Mouse (Mus musculus) forelimb bud, embryonic 11.5 days (tissue): ENCODE data around the gene Cass4.

Experiments used
- DNase-seq: peaks from one replicate; pipeline ENCODE4 v3.0.0-alpha.2; 2012; ENCODE audit warnings: low read depth, low spot score

The Cass4 gene

GRCm38 (mm10) chr2:172439843-172440639 lies 46.4 kb downstream of the Cass4 start, which contains the start of gene Rtf2:
TSS of gene Rtf2 (plus strand) at chr2:172440556.
- DNase-seq: peak; percentile 99

DNA sequence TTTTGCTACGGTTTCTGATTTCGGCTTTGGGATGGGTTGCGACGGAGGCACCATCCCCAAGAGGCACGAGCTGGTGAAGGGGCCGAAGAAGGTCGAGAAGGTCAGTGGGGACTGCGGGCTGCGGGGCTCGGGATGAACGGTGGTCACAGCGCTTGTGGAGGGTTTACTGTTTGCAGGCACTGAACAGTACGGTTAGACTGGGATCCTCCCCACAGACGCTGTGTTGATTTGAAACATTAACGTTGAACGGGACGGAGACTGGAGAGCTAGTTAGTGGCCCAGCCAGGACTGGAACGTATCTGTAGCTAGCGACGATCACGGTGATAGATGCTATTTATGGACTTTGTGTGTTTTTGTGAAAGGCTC lies 47.0 kb downstream of the Cass4 start:
- DNase-seq: no peak

DNA sequence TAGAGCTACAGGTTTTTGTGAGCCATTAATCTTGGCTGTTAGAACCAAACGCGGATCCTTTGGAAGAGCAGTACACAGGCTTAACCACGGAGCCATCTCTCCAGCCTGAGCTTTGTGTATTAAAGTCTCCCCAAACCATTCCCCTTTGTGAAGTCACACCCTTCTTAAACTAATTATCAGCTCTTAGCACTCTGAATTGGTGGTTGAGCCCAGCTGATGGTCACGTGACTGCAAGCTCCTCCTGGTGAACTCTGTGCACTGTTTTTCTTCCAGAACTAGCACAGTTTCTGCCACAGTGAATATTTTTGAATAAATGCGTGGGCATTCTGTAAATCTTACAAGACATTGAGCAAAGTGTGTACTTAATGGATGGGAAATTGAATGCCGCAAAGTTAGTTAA lies 47.6 kb downstream of the Cass4 start:
- DNase-seq: no peak

DNA sequence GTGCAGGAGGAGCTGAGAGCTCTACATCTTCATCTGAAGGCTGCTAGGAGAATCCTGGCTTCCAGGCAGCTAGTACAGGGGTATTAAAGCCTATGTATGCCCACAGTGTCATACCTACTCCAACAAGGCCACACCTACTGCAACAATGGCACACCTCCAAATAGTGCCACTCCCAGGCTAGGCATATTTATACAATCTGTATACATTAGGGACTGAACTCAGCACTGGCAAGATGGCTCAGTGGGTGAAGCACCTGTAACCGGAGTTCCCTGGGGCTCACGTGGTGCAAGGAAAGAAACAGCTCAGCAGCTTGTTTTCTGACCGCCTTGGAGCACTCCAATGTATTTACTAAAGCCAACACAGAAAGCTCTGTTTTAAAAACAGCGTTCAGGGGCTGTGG lies 52.0 kb downstream of the Cass4 start:
- DNase-seq: no peak

GRCm38 (mm10) chr2:172447317-172447716 lies 53.7 kb downstream of the Cass4 start:
- no peak for DNase-seq

- no peak for DNase-seq
Observed at GRCm38 (mm10) chr2:172448329-172448728, 54.7 kb downstream of the Cass4 start.

- no peak for DNase-seq
Observed at GRCm38 (mm10) chr2:172450640-172451039, 57.0 kb downstream of the Cass4 start.

DNA sequence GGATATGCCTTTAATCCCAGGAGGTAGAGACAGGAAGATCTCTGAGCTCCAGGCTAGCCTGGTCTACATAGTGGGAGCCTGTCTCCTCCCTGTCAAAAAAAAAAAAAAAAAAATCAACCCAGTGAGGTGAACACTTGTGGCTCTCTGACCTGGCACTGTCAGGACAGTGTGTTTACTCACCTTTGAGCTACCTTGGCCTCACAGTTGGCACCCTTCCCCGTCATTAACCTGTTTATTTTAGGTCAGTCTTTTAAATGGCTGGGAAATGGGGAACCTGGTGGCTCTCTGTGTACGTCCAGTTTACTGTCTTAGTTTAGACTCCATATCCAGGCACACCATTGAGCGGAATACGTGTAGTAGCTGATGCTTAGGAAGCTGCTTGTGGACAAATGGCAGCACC lies 58.4 kb downstream of the Cass4 start:
- no peak for DNase-seq

DNA sequence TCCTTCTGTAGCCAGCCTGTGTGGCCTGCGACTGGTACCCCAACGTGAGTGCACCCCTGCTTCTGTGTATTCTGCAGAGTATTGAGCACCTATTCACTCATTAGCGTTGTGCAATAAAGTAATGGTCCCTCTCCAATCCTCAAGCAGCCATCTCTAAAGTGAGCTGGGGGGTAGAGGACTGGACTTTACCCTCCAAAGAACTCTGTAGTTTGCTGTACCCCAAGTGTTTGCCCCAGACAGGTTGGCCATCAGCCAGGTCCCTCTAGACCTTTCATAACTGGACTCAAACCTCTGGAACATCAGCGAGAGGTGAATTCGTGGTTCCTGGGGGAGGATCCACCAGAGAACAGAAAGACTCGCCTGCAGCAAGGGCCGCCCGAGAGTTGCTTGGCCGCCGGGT lies 58.9 kb downstream of the Cass4 start:
- no peak for DNase-seq

DNA sequence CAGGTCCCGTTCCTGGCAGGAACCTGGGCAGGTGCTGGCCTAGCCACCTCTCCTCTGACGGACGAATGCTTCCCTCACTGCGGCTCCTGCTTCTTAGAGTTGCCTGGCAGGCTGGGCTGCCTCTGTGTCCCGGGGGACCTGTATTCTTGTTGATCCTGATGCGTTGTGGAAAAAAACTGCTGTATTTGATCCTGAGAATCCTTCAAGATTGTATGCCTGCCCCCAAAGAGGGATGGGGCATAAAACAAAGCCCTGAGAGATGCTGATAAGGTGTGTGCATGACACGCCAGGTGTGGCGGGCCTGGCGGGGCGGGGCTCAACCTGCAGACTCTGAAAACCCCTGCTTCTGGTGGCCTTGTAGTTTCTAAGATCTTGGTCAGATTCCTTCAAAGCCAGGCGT lies 64.9 kb downstream of the Cass4 start, which contains the start of gene Gcnt7:
Gene Gcnt7 (minus strand): TSS at position 101 of the 400 bp plus-strand sequence.
- DNase-seq: no peak

GRCm38 (mm10) chr2:172460647-172461046 lies 67.1 kb downstream of the Cass4 start:
- DNase-seq: no peak

- DNase-seq: no peak
Observed at GRCm38 (mm10) chr2:172462813-172463212, 69.2 kb downstream of the Cass4 start.

GRCm38 (mm10) chr2:172466427-172467132 lies 73.0 kb downstream of the Cass4 start:
- DNase-seq: no peak

- no peak for DNase-seq
Observed at GRCm38 (mm10) chr2:172467206-172467605, 73.6 kb downstream of the Cass4 start.

DNA sequence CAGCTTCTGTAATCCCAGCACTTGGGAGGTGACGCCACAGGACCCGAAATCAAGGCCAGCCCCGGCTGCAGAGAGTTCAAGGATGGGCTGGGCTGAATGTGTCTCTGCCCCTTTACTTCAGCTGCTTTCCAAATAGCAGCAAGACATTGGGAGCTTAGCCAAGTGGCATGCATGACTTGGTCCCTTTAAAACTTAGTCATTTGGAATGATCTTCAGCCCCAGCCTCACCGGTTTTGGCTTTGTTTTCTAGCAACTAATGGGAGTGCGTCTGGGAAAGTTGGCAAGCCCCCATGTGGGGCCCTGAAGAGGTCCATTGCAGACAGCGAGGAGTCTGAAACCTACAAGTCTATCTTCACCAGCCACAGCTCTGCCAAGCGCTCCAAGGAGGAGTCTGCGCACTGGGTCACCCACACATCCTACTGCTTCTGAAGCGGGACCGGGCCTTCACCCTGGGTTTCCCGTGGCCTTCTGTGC lies 74.8 kb downstream of the Cass4 start:
- no peak for DNase-seq

- no peak for DNase-seq
Observed at GRCm38 (mm10) chr2:172472318-172472717, 78.7 kb downstream of the Cass4 start, which contains the start of gene Fam209. TSS of gene Fam209 (plus strand) at chr2:172472520.

- no peak for DNase-seq
Observed at GRCm38 (mm10) chr2:172473591-172473990, 80.0 kb downstream of the Cass4 start.

DNA sequence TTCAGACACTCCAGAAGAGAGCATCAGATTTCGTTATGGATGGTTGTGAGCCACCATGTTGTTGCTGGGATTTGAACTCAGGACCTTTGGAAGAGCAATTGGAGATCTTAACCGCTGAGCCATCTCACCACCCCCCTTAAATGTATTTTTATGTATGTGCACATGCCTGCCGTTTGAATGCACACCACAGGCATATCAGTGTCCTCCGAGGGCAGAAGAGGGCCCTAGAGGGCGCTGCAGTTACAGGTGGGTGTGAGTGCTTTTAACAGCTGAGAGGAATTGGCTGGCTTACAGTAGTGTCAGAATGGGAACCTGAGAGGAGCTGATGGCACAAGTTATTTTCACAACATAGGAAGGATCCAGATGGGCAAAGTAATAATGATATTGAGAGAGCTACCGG lies 81.4 kb downstream of the Cass4 start:
- DNase-seq: peak; percentile 32

DNA sequence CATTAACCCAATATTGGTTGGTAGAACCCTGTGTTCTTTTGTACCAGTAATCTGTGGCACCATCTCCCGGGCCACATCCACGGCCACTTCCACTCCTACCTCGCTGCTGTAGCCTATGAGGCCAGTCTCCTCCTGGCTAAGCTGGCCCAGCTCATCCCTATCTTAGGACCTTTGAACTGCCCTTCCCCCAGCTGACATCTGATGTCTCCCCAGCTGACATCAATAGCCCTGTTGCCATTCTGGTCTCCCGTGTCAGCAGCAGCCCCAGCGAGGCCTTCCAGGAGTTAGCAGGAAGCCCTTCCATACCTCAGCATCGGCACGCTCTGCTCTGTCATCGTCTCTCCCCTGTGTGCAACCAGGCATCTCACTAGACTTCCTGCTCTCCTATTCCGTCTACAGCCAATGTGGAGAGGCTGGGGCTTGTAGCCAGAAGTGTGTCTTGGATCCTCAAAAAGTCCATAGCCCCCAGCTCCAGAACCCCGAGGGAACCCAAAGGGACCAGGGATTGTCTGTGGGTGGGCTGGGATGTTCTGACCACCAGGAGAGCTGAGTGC lies 83.2 kb downstream of the Cass4 start:
- DNase-seq: no peak

GRCm38 (mm10) chr2:172477350-172477749 lies 83.8 kb downstream of the Cass4 start:
- DNase-seq: no peak

DNA sequence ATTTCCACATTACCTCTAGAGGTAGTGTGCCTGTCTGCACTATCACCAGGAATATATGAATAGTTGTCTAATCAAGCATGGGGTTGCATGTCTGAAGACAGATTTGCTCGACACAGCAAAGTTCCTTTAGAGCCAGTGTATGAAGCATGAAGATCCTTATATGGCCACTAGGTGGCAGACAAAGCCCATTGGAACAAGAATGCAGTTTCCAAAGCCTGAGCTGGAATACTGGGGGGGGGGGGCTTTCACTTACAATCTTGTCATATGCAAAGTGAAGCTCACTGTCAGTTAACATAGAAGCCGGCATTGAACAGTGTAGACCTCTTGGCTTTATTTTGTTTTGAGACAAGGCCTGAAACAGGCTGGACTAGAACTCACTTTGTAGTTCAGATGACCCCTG lies 84.3 kb downstream of the Cass4 start:
- peak; percentile 72 for DNase-seq

DNA sequence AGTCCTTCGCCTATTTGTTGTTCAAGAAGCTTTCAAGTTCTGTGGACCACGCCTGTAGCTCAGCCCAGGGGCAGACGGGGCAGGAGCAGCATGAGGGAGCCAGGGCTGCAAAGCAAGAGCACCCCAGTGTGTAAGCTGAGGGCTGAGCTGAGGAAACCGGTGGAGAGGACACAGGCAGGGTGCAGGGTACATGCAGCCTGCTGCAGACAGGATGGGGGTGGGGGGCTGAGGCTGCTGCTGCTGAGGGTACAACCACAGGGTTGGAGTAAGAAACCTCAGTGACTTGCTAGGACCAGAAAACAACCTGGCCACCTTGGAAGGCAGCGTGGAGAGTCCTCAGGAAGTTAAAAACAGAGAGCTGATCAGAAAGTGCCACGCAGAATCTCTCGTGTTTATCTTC lies 86.7 kb downstream of the Cass4 start:
- DNase-seq: no peak
